Mouse (Mus musculus): ENCODE results near the gene Timm10.

The Timm10 gene

DNA sequence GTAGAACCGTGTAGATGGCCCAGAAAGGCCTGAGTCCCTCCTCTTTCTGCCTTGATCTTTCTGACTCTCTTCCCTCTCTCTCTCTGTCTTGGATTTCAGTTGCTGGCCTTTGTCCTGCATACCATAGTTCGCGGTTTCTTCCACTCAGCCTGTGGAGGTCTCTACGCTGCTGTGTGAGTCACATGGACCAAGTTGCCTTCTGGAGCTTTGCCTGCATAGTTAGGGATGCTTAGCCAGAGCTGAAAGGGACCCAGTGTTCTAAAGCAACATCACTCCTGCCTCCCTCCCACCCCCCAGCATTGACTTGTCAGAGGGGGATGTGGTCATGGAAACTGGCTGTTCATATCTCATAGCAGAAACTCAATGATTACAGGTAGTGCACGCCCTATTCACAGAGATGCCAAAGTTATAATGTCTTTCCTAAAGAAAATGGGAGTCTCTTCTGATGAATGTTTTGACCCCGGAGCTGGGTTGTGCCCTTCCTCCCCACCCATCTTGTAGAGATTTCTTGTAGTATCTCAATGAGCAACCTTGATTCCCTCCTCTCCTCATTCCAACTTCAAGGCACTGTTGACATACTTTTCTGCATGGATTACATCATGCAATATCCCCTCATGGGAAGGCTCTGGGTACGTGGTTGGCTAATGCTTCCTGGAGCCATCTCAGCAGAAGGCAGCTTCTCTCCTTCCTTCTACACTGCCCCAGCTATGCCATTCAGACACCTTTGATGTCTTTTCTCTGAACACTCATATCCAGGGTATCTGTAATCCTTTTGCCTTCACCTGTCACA is 33.4 kb downstream of the Timm10 start:
- DNase-seq (ENCODE audit: low spot score in 2 of 2), result no peak

DNA sequence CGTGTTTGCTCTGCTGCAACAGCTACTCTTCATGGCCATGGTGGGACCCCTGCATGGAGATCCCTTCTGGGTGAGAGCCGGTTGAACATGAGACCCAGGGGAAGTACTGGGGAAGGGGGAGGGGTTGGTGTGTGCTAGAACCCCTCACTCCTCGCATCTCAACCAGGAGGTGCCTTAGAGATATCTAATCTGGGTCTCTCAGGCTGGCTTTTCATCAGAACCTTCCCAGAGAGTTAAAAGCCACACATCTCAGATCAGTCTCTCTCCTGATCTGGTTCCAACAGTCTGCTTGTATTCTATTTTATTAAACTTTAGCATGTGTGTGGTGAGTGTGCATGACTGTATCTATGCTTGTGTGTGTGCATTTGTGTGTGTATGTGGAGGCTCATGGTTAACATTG is 34.6 kb downstream of the Timm10 start:
- DNase-seq (ENCODE audit: low spot score in 2 of 2), result no peak

DNA sequence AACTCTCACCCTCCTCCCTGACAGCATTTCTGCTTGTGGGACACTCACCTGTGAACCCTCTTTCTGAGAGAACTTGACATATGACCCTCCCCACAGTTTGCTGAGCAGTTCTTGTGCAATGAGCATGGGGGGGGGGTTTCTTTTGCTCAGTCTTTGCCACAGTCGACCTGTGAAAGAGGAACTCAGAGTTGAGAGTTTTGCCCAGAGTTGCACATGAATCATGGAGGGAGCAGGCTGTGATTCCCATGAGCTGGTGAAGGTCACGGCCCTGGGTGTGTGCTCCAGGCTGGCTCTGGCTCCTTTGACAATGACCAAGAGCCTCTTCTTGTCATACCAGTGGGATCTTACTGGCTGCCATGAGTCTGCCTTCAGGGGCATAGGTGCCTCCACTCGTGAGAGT is 35.4 kb downstream of the Timm10 start:
- no peak for DNase-seq (ENCODE audit: low spot score in 2 of 2)

DNA sequence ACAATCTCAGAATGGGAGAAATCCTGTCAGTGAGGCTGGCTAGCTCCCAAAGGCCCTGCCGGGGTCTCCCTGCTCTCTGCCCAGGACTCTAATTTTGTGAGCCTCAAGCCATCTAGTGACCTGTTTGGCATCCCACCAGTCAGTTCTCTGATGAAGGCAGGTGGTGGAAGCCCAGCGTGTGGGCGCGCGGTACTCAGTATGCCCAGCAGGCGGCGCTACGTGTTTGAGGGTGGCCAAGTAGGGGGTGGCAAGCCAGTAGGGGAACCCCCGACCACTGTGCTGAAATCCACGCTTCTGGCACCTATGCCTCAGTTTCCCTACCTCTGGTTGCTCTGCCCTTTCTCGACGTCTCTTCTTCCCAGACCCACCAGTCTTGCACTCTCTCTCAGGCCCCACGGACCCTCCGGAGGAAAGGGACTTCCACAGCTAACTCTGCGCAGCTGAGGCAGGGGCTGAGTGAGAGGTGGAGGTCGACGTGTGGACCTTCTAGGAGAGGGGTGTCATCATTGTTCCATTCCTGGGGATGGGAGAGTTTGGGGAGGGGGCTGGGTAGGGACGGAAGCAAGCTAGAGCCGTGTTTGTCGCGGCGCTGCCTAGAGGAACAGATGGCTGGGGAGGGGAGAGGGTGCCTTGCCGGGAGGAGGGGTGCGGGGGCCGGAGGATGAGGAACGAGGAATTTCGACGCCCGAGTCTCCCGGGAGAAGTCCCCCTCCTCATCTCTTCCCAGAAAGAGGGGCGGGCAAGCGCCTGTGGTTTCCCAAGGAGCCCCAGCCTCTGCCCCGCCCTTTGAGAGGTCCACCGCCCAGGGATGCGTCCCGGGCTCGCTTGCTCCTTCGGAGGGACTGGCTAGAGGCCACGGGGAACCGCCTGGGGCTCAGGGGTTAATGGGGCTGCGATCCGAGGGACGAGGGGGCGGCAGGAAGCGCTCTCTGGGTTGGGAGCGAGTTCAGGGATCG is 39.1 kb downstream of the Timm10 start:
- no peak for DNase-seq (ENCODE audit: low spot score in 2 of 2)

DNA sequence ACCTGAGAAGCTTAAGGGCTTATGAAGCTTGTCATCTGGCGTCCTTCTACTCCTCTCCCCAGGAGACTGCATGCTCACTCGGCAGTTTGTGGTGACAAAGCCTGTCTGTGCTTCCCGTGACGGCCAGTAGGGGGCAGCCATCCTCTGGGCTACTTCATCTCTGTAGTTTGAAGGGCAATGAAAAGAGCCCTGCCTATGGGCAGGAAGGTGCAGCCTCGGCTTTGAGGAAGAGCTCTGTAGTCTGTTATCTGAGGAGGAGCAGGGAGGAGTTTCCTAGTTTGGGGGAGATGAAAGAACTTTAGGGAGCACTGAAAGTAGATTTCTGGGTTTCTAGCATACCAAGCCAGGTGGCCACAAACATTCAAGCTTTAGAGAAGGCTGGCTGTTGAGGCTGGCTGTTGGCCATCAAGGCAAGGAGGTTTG is 41.7 kb downstream of the Timm10 start:
- DNase-seq (ENCODE audit: low spot score in 2 of 2), result no peak

DNA sequence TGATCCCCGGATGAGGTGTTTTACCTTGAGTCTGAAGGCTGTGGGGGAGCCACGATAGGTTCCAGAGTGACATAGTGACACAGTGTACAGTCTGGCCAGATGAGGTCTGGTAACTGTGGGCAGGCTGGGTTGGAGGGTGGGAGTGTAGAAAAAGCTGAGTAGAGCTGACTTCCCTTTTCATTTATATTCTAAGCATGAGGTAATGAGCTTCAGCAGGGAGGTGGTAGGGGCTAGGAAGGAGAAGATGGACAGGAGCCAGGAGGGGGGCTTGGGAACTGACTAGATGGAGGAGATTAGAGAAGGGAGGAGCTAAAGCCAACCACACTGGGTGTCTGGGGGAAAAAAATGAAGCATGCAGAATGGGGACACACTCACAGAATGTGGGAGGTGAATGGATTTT is 42.2 kb downstream of the Timm10 start:
- no peak for DNase-seq (ENCODE audit: low spot score in 2 of 2)

DNA sequence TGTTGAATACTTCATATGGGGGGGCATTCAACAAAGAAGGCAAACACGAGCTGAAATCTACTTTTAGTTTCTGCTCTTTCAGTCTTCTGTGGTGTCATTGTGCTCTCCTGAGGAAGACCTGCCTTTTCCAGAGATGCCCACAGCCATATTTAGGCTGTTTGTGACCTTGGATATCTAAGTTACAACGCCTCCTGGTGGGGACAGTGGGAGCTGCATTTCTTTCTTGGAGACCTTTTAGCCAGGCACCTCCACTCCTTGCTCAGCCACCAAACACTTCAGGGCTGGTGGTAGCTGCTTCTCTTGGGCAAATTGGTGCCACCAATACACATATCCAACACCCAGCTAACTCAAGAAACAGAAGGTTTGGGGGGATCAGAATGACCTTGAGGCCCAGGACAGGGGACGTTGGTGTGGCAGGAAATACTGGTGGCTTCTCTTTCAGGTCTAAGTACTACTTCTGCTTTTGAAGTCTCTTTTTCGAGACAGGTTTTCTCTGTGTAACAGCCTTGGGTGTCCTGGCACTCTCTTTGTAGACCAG is 43.9 kb downstream of the Timm10 start:
- no peak for DNase-seq (ENCODE audit: low spot score in 2 of 2)

DNA sequence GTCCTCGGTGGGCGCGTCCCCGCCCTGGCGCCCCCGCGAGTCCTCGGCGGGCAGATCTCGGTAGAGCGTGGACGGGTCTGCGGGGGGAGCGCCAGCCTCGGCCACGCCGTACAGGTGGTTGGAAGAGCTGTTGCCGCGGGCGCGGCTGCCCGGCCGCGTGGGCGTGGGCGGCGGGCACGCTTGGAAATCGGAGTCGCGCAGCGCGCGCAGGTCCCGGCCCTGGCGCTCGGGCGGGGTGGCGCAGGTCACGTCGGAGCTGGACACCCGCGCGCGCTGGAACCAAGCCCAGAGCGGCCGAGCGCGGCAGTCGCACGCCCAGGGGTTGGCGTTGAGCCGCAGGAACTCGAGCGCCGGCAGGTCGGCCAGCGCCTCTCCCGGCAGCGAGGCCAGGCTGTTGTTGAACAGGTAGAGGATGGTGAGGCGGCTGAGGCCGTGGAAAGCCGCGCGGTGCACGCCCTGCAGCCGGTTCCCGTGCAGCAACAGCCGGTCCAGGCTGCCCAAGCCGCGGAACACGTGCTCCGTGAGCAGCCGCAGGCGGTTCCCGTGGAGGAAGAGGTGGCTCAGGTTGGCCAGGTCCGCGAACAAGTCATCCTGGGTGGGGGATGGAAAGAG is 45.4 kb downstream of the Timm10 start:
- peak in 1 of 2 experiments; percentile 56 for DNase-seq (ENCODE audit: low spot score in 2 of 2)

DNA sequence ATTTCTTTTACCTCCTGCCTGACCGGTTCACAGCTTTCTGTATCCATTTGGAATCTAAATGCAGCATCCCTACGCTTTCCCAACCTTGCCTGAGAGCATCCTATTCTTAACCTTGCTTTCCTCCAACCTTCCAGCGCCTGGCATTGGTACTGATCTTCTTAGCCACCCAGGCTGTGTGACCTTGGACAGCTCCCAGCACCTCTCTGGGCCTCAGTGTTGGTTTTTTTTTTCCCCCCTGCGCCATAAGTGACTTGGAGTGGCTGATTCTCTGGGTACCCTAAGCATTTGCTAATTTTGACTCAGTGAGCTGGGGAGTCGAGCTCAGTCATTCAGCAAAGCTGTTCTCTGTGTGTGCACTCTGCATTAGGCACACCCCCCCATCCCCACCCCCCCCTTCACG is 49.0 kb downstream of the Timm10 start:
- DNase-seq (ENCODE audit: low spot score in 2 of 2), result no peak

Data from urinary bladder, adult 18-20 months (tissue).